Mouse (Mus musculus) G1E-ER4 (cell line): Measurements from ENCODE around the gene Thrap3. TPM values are rescaled to one million over a fixed set of nuclear protein-coding genes. Genes with fewer than 3 reads are reported as not detected.

Experiments used
- GATA1 ChIP-seq: IDR thresholded peaks from one replicate; pipeline ENCODE4 v1.8.0; 2012; ENCODE audit warnings: low read length, inconsistent platforms
- polyA plus RNA-seq: library from polyadenylated mRNA; stranded (reverse); fragments of >175 nt; gene quantifications from 2 replicates; pipeline ENCODE4 v1.2.3, GENCODE M21; 2012

Gene Thrap3
- polyA plus RNA-seq, 1 experiment, result 204 TPM

DNA sequence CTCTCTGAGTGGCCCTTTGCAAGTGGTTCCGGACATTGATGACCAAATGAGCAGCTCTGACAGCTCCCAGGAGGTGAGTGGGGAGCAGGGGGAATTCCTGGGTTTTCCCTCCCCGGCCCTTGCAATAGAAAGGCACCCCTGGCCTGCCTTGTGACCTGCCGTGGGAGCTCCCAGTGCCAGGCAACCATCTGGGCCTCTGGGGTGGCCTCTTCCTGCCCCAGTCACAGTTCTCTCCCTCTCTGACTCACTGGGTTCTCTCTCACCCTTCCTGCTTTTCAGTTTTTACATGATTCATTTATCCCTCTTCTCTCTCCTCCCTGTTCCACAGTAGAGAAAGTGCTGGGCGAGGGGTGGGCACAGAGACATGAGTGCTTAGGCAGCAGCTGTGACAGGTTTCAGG, 64.8 kb downstream of the Thrap3 start:
- no peak for TF ChIP-seq GATA1

DNA sequence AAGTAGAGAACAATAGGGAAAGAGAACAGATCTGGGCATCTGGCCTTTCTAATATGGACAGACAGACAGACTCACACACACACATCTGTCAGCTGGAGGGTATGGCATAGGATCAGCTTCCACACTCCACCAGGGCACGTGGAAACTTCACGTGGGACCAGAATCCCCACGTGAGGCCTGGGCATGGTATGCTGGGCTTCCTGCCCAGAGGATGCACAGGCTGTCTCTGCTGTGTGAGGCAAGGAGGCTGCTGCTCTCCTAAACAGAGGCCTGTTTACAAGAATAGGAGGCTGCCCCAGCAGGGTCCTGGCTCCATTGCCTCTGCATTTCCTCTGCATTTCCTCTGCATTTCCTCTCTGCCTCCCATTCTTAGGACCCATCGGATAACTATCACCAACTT, 67.9 kb downstream of the Thrap3 start:
- no peak for TF ChIP-seq GATA1

DNA sequence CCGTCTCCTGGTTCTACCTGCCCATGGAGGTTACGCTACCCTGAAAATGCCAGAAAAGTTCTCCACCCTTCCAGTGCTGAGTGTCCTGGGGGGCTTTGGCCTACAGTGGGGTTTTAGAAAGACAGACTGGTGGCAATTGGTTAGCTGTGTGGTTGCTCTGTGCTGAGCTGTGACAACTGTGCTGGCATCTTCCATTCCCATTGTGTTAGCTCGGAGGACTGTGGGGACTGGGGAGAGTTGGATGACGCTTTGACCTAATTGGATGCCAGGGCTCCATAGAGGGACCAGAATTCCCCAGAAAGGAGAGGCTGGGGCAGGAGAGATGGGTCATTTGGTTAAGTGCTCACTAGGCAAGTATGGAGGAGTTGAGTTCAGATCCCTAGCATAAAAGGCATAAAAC, 68.3 kb downstream of the Thrap3 start:
- TF ChIP-seq GATA1, result no peak

DNA sequence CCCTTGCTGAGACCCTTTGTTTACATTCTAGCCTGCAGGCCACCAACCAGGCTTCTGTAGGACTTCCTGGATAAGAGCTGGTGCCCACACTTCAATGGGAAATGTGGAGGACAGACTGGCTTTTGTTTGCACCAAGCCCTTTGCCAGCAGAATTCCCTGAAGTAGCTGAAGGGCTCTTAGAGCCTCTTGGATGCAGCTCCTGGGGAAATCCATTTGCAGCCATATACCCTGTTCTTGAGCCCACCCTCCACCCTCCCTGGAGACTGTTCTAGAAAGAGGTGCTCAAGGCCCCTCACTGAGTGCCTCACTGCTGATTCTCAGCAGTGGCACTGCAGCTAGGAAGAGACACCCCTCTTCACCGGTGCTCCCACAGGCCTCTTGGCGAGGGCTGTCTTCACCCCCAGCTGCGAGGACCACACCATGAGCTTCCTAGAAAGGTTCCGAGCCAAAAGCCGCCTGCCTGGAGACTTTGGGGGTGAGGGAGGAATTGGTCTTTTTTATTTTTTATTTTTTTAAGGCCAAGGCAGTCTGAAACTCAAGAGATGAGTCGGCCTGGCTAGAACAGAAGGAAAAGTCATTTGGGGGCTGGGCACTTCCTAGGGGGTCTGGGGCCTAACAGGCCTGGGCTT, 69.8 kb downstream of the Thrap3 start:
- TF ChIP-seq GATA1, result no peak

DNA sequence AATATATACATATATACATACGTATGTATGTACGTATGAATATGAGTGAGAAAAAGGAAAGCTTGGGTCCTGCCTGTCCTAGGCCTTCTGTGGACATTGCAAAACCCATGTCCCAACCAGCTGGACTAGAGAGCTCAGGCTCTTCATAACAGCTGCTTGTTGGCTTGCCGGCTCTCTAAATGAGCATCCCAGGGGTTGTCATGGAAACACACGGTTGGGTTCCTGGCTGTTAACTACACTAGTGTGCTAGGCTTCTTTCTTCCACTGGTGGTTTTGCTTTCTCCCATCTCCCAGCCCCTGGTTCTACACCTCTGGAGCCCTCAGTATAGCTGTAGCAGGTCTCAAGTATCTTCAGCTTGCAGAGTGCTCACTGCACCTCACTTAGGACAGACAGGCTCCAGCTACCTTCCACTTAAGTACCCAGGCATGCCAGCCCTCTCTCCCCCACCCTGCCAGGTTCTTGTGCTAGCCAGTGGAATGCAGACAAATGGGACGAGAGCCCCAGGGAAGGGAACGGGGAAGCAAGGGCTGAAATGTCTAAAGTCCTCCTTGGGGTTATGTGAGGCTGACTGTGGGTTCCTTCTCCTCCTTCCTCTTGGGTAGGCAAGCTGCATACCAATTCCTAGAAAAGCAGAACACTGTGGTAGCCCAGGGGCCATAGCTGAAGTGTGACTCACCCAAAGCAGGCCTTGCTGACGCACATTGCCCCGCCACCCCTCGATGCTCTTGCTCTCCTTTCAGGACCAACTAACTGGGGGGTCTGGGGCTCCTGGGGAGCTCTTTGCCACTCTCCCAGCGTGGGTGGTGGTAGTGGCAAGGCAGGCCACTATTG, 71.1 kb downstream of the Thrap3 start:
- TF ChIP-seq GATA1, result no peak

DNA sequence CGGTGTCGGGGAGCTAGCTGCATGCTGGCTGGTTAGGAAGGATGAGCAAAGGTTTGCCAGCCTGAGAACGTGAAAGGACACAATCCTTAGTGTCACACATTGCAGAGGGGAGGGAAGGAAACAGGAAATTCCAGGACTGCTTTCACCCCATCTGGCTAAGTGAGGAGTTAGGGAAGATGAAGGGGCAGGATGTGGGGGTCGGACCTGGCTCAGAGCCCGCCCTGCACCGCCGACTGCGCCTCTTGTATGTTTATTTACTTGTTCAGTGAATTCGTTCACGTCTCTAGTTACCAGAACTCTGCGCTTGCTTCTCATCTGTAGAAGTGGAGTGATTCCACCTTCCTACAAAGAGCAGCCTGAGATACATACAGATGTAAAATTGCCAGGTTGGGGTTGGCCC, 72.1 kb downstream of the Thrap3 start:
- TF ChIP-seq GATA1, result no peak

DNA sequence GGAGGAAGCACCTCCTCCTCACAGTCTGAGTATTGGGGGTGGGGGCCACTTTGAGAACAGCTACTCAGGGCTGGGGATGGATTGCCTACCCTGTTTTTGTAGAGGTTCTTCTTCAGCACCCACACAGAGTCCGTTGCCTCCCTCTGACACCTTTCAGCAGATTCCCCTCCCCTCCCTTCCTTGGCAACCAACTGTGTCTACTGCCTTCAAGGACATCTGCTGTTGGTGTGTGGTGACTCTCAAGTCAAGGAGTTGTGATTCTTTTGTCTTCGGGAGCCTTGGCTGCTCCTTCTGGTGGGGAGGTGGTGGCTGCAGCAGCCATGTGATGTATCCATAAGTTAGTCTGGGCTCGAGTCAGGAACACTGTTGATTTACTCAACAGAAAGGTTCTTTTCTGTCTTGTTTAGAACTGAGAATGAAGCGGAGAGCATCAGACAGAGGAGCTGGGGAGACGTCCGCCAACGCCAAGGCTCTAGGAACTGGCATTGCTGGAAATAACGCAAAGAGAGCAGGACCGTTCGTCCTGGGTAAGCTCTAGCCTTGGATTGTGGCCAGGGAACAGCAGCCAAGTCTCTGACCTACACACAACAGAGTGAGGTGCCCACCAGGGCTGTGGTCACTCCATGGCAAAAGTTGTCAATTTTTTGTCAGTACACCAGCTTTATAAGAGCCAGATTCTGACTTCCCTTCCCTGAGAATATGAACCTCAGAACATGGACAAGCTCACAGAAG, 79.1 kb downstream of the Thrap3 start:
- no peak for TF ChIP-seq GATA1

DNA sequence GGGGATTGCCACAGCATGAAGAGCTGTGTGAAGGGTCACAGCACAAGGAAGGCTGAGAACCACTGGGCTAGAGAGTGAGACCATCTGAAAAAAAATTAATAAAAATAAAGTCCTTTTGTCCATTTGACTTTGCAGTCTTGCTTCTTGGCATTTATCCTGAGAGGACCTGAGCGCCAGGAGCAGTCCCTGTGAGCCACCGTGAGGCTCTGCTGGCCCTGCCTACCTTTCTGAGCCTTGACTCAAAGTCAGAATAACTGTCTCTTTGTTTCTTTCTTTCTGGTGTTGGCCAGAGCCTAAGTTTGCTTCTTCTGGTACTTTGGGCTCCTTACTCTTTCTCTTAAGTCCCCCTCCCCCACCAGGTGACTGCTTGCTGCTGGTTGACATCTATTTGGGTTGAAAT, 82.1 kb downstream of the Thrap3 start:
- TF ChIP-seq GATA1, result no peak

DNA sequence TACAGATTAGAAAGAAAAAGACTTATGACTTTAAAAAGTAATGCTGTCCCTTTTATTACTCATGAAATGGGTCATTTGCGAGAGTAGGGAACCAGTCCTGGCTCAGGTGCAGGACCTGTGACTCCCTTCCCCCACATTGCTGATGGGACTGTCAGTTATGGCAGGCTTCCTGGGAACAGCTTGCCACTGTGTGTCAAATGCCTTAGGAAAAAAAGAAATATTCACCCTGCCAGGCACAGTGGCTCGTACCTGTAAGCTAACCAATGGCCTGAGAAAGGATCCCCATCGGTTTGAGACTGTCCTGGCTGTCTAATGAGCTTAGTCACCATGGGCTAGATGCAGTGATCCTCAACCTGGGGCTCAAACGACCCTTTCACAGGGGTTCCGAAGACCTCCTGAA, 82.5 kb downstream of the Thrap3 start:
- no peak for TF ChIP-seq GATA1

DNA sequence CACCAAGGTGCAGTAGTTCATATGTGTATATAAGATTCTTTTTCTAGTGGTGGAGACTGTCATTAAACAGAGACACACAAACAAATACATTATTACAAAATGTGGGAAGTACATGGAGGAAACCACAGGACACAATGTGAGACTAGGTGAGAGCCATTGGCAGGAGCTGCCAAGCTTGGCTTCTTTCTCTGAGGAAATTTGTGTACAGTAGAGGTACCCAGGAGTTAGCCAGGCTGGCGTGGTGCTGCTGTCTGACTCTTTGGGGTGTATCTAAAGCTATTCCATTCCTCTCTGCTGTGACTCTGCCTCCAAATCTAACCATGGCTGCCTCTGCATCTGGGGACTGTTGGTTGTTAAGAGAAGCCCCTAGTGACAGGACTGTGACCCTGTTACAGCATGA, 83.5 kb downstream of the Thrap3 start:
- TF ChIP-seq GATA1, result no peak

DNA sequence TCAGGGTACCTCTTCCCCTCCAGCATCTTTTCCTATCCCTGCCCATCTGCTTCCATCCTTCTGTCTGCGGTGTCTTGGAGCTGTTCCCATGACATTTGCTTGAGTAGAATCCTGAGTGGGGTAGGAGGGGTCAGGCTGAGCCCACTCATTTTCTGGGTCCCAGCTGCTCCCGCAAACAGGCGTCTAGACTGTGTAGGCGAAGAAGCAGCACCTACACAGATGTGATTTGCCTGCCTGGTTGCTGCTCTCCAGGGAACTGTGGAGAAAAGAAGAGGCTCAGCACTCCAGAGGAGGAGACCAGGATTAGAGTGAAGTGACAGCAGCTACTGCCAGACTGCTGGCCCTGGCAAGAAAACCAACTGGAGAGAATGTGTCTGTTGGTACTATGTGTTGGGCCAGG, 83.9 kb downstream of the Thrap3 start:
- no peak for TF ChIP-seq GATA1

DNA sequence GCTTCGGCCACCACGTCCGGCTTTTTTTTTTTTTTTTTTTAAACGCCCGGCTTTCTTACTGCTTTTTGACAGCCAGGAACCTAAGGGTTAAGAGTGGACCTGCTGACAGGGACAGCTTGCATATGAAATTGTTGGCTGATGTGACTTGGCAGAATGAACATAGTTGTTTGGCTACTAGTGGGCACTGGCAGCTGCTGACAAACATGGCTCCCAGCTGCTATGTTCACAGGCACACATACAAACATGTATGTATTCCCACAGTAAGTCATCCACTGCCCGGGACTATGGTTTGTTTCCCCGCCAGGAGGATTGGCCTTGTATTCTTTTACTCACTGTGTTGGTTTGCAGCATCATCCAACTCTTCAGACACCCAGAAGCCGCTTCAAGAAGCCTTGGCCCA, 85.4 kb downstream of the Thrap3 start:
- TF ChIP-seq GATA1, result no peak

DNA sequence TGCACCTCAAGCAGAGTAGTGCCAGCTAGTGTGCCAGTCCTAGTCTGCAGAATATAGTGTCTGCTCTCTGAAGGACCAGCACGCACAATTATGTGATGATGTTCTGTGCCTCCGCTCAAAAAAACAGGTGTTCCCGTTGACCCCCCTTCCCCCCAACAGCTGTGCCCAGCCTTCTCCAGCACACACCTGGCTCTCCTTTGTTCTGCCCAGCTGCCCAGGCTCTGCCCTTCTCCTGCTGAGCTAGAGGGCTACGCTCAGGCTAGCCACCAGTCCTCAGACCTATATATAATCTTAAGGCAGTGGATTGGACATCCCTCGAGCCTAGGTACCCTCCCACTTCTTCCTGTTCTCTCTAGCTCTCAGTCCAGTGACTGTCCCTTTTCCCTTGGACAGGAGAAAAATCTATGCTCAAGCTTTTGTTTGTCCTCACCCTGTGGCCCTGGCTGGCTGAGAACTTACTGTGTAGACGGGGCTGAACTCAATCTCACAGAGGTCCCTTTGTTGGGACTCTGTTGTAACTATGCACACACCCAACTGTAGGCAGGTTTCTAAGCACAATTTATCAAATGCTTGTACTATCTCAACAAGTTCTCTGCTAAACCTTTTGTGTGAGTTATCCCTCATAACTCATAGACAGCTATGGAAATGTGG, 86.6 kb downstream of the Thrap3 start:
- no peak for TF ChIP-seq GATA1

DNA sequence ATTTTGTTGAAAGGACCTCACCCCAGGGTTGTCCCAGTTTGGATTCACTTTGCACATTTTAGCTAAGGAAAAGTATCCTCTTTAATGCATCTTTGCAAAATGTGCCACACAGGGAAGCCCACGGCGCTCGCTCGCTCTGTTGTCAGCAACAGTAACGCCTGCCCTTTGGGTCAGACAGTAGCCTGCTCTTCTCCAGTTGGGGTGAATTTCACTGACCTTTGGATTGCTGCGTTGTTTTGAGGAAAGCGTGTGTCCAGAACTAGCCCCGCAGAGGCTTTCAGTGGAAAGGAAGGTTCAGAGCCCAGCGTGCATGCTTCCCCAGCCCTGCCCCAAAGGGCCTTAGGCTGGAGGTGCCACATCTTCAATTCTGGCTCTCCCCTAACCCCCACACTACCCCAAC, 87.1 kb downstream of the Thrap3 start:
- no peak for TF ChIP-seq GATA1

Other genes starting within 250 kb of the Thrap3 start
- not detected in 2 replicates for gene Csf3r, start 178.2 kb downstream of the Thrap3 start, polyA plus RNA-seq
- 227 and 296 TPM in 2 replicates for gene Mrps15, start 155.8 kb downstream of the Thrap3 start, polyA plus RNA-seq
- gene Oscp1, start 144.2 kb downstream of the Thrap3 start, polyA plus RNA-seq, result 0.13 and 0.54 TPM in 2 replicates
- gene Lsm10, start 106.1 kb downstream of the Thrap3 start, polyA plus RNA-seq, result 10.3 and 12.6 TPM in 2 replicates
- 57.1 and 60.3 TPM in 2 replicates for gene Stk40, start 98.8 kb downstream of the Thrap3 start, polyA plus RNA-seq
- 0.08 and 0.17 TPM in 2 replicates for gene Eva1b, start 55.0 kb downstream of the Thrap3 start, polyA plus RNA-seq
- 0.30 and 0.32 TPM in 2 replicates for gene Sh3d21, start 39.3 kb downstream of the Thrap3 start, polyA plus RNA-seq
- 87.6 and 112 TPM in 2 replicates for gene Map7d1, start 53.6 kb upstream of the Thrap3 start, polyA plus RNA-seq
- 35.1 and 44.0 TPM in 2 replicates for gene Trappc3, start 59.6 kb upstream of the Thrap3 start, polyA plus RNA-seq
- not detected in 2 replicates for gene Col8a2, start 84.0 kb upstream of the Thrap3 start, polyA plus RNA-seq
- gene Adprhl2, start 118.9 kb upstream of the Thrap3 start, polyA plus RNA-seq, result 69.4 and 71.2 TPM in 2 replicates
- gene Tekt2, start 122.9 kb upstream of the Thrap3 start, polyA plus RNA-seq, result 0.09 and 0.12 TPM in 2 replicates
- gene Ago3, start 226.8 kb upstream of the Thrap3 start, polyA plus RNA-seq, result 5.6 and 8.1 TPM in 2 replicates